Mouse (Mus musculus) midbrain, embryonic 10.5 days (tissue): ENCODE measurements at regions not wholly inside any gene's neighbourhood (a gene's known extent, or its start where the extent isn't known, plus 50 kb on each side); places are given as distances from the start of the nearest gene placed in this dataset.

Source experiments
- DNase-seq: peaks from one replicate; pipeline ENCODE4 v3.0.0-alpha.2; 2017; ENCODE audit warnings: low spot score
- H3K27ac ChIP-seq: fragments of 300-500 bp; sonication (generic); replicated peaks from 2 replicates; pipeline ENCODE4 v1.5.1; 2016; ENCODE audit warnings: mild to moderate bottlenecking
- H3K27me3 ChIP-seq: fragments of 300-500 bp; sonication (generic); 2 replicates; pipeline ENCODE4 v1.6.1; 2016; ENCODE audit warnings: low read depth, mild to moderate bottlenecking; ENCODE audit not compliant: poor library complexity, severe bottlenecking
- H3K36me3 ChIP-seq: fragments of 300-500 bp; sonication (generic); 2 replicates; pipeline ENCODE4 v1.6.1; 2016; ENCODE audit warnings: mild to moderate bottlenecking, moderate library complexity
- H3K4me1 ChIP-seq: fragments of 300-500 bp; sonication (generic); 2 replicates; pipeline ENCODE4 v1.6.1; 2016
- H3K4me3 ChIP-seq: fragments of 300-500 bp; sonication (generic); 2 replicates; pipeline ENCODE4 v1.5.1; 2016; ENCODE audit warnings: mild to moderate bottlenecking, moderate library complexity
- H3K9me3 ChIP-seq: fragments of 300-500 bp; sonication (generic); replicated peaks from 2 replicates; pipeline ENCODE4 v1.6.1; 2016; ENCODE audit warnings: mild to moderate bottlenecking
- WGBS: fragments of 180-500 bp; shearing (Covaris S2); methylation state at CpG from one replicate; pipeline ENCODE4 v1.1.7; 2016; 5-methylcytosine and 5-hydroxymethylcytosine counted together

- H3K27ac ChIP-seq = no peak overlapping the region
- H3K4me1 ChIP-seq = peaks cover 12% of the 10 kb centered on the region
- no peaks in the 10 kb centered on the region for H3K9me3 ChIP-seq
- DNase-seq = no peak
- H3K36me3 ChIP-seq = no peaks in the 10 kb centered on the region
- no peak overlapping the region for H3K4me3 ChIP-seq
- H3K27me3 ChIP-seq = no peaks in the 10 kb centered on the region
- WGBS = 79% methylated on average over 3 of the region's 3 CpGs
These were observed 201.6 kb downstream of the Klf6 start for GRCm38 (mm10) chr13:6062729-6063386.

DNA sequence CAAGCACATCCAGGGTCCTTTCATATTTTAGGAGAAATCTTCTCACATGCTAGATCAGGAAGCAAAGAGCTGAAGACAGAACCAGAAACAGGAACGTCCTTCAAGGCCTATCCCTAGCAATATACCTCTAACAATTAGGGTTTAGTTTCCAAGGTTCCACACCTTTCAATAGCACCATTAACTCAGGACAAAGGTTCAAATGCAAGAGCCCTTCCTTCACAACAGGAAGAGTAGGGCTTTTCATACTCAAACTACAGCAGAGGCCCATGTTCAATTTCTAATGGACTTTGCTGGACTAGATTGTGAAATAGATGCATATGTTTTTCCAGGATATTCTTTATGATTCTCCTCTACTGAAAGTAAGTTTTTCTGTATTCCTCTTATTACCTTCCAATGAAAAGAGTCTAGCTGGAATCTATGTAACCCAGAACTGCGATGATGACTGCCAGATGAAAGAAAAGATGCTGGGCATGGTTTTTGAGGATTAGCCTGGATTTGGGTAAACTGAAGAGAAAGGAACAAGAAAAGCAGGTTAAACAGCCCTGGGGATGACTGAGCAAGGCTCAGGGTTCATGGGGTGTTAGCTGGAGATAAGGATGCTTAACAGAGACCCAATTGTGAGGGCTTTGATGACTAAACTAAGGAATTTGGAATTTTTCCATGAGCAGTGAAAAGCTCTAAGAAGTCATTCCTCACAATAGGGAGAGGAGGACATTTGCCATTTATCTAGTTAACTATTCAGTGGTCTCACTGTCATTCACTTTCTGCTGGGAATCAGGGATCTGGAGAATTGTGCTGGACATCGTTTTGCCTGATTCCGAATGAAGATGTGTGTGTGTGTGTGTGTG, 215.9 kb downstream of the Klf6 start:
- DNase-seq = no peak
- H3K27me3 ChIP-seq = no peaks in the 10 kb centered on the region
- 79% methylated on average over 4 of the region's 4 CpGs for WGBS

DNA sequence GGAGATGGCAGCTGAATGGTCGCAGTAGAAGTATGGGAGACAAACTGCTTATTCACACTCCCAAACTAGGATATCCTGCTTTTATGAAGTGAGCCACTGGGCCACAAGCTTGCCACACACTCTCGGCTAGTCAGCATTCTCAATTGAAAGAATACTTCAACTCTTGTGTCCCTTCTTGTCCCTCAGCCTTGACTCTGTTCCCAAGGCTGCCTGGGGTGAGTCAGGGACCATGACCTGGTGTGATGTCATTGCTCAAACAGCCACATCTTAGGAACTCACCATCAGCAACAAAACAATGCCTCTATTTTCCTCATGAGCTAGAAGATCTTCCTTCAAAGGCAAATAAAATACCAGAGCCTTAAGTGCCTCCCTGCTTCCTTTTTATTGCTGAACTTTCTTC, 224.6 kb downstream of the Klf6 start:
- no peaks in the 10 kb centered on the region for H3K9me3 ChIP-seq
- no peak overlapping the region for H3K27ac ChIP-seq
- H3K4me1 ChIP-seq = no peaks in the 10 kb centered on the region
- no peak overlapping the region for H3K4me3 ChIP-seq
- no peaks in the 10 kb centered on the region for H3K27me3 ChIP-seq
- no peaks in the 10 kb centered on the region for H3K36me3 ChIP-seq
- DNase-seq = no peak
- WGBS = 77% methylated on average over 2 of the region's 2 CpGs

More for the DNA sequence above, 215.9 kb downstream of the Klf6 start:
- no peaks in the 10 kb centered on the region for H3K9me3 ChIP-seq
- H3K4me3 ChIP-seq = no peak overlapping the region
- H3K36me3 ChIP-seq = no peaks in the 10 kb centered on the region
- no peak overlapping the region for H3K27ac ChIP-seq
- no peaks in the 10 kb centered on the region for H3K4me1 ChIP-seq

DNA sequence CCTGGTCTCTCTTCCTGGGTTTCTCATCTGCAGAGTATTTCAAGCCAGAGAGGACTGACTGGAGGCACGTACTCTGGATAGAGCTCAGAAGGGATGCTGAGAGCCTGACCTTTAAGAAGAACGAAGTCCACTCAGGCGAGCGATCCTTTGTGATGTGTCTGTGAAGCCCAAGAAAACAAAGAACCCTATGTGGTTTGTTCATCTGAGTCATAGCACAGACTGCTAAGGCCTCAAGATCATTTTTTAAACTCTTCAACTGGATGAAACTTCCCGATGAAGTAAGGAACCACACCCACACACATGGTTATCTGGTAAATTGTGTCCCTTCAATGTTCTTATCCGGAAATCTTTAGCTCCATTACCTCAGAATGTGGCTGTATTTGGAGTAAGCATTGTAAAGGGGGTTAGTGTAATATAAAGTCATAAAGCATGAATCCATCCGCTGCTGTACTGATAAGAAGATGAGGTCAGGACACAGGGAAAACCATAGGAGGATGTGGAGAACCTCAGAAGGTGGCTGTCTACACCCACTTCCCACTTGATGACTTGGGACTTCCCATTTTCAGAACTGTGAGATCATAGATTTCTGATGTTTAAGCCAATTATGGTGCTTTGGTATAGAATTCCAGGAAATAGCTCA, 247.9 kb downstream of the Klf6 start:
- no peak overlapping the region for H3K27ac ChIP-seq
- no peaks in the 10 kb centered on the region for H3K36me3 ChIP-seq
- H3K27me3 ChIP-seq = no peaks in the 10 kb centered on the region
- no peak for DNase-seq
- no peaks in the 10 kb centered on the region for H3K4me1 ChIP-seq
- H3K4me3 ChIP-seq = no peak overlapping the region
- 86% methylated on average over 7 of the region's 7 CpGs for WGBS
- H3K9me3 ChIP-seq = no peaks in the 10 kb centered on the region

- DNase-seq = no peak
- H3K4me1 ChIP-seq = no peaks in the 10 kb centered on the region
- H3K27ac ChIP-seq = no peak overlapping the region
- no peaks in the 10 kb centered on the region for H3K36me3 ChIP-seq
- H3K27me3 ChIP-seq = no peaks in the 10 kb centered on the region
- WGBS = 85% methylated on average over 1 of the region's 1 CpGs
- no peaks in the 10 kb centered on the region for H3K9me3 ChIP-seq
- no peak overlapping the region for H3K4me3 ChIP-seq
These were observed 258.4 kb downstream of the Klf6 start for GRCm38 (mm10) chr13:6119703-6120102.

DNA sequence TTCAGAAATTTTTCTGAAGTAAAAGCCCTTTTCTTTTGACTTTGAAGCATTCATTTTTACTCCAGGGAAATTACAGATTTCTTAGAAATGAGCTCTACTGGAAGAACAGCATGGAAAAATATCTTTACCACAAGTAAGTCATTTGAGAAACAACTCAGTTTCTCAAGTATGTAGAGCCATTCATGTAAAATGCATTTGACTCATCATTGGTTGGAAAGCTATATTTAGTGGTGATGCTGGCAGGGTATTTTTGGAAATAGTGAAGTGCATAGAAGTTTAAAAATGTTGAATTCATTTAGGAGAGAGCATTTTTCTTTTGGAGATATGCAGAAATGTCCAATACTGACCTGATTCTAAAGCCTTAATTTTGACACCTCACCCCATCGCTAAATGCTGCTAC, 266.0 kb downstream of the Klf6 start:
- no peak overlapping the region for H3K4me3 ChIP-seq
- H3K36me3 ChIP-seq = no peaks in the 10 kb centered on the region
- 89% methylated on average over 1 of the region's 1 CpGs for WGBS
- H3K4me1 ChIP-seq = no peaks in the 10 kb centered on the region
- no peaks in the 10 kb centered on the region for H3K27me3 ChIP-seq
- H3K27ac ChIP-seq = no peak overlapping the region
- H3K9me3 ChIP-seq = no peaks in the 10 kb centered on the region
- no peak for DNase-seq

GRCm38 (mm10) chr13:6128903-6129302, 267.6 kb downstream of the Klf6 start:
- no peaks in the 10 kb centered on the region for H3K4me1 ChIP-seq
- no peak overlapping the region for H3K4me3 ChIP-seq
- no peaks in the 10 kb centered on the region for H3K27me3 ChIP-seq
- DNase-seq = no peak
- H3K9me3 ChIP-seq = no peaks in the 10 kb centered on the region
- no peaks in the 10 kb centered on the region for H3K36me3 ChIP-seq
- H3K27ac ChIP-seq = no peak overlapping the region
- WGBS = 80% methylated on average over 1 of the region's 1 CpGs

DNA sequence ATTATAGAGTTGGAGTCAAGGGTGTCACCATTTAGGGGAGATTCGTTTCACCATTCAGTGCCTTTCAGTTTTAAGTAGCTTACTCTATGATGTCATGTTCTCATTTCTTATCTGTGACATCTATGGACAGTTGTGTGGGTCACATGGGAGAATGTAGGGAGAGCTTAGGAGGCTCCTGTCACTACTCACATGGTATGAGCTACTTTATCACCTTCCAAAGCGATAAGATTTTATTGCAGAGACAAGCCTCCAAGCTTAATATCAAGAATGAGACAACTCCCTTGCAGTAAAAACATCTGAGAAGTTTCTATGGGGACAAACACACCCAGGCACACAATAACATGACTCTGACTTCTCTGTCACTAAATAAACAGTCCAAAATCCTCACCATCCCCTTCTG, 270.1 kb downstream of the Klf6 start:
- no peaks in the 10 kb centered on the region for H3K9me3 ChIP-seq

GRCm38 (mm10) chr13:6137170-6137569, 275.9 kb downstream of the Klf6 start:
- H3K27me3 ChIP-seq = no peaks in the 10 kb centered on the region
- no peak overlapping the region for H3K4me3 ChIP-seq
- H3K27ac ChIP-seq = no peak overlapping the region
- no peak for DNase-seq
- WGBS = 21% methylated on average over 4 of the region's 4 CpGs
- H3K4me1 ChIP-seq = peaks cover 11% of the 10 kb centered on the region
- no peaks in the 10 kb centered on the region for H3K9me3 ChIP-seq
- no peaks in the 10 kb centered on the region for H3K36me3 ChIP-seq

More for the DNA sequence above, 270.1 kb downstream of the Klf6 start:
- Histone ChIP-seq H3K36me3 (no peaks in the 10 kb centered on the region), H3K4me3 (no peak overlapping the region), H3K4me1 (no peaks in the 10 kb centered on the region), H3K27me3 (no peaks in the 10 kb centered on the region), H3K27ac (no peak overlapping the region)
- 85% methylated on average over 2 of the region's 2 CpGs for WGBS
- DNase-seq = no peak

- no peaks in the 10 kb centered on the region for H3K36me3 ChIP-seq
- no peaks in the 10 kb centered on the region for H3K27me3 ChIP-seq
- no peak overlapping the region for H3K27ac ChIP-seq
- WGBS = 92% methylated on average over 2 of the region's 2 CpGs
- H3K4me3 ChIP-seq = no peak overlapping the region
- no peaks in the 10 kb centered on the region for H3K9me3 ChIP-seq
- peaks cover 2% of the 10 kb centered on the region; the same call in 1 of the 2 replicates for H3K4me1 ChIP-seq
- no peak for DNase-seq
These were observed 281.5 kb downstream of the Klf6 start for GRCm38 (mm10) chr13:6142771-6143170.

DNA sequence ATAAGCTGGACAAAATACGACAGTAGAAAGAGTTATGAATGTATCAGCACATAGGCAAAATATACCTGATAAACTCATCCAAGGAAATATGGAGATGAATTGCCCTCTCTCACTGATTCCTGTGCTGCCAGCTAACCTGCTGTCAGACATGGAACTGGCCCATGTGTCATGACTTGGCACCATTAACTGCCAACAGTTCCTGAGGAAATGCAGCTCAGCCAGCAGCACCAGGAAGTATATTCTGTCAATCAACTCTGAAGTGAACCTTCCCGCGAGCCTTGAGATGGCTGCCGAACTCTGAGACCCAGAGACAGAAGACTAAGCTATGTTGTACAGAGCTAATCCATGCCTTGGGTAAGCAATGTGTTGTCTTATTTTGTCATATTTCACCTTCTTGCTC, 292.4 kb downstream of the Klf6 start:
- Histone ChIP-seq H3K4me1 (peaks cover 19% of the 10 kb centered on the region), H3K36me3 (no peaks in the 10 kb centered on the region), H3K27me3 (no peaks in the 10 kb centered on the region), H3K9me3 (no peaks in the 10 kb centered on the region), H3K27ac (no peak overlapping the region), H3K4me3 (no peak overlapping the region)
- 90% methylated on average over 4 of the region's 4 CpGs for WGBS
- DNase-seq = no peak

DNA sequence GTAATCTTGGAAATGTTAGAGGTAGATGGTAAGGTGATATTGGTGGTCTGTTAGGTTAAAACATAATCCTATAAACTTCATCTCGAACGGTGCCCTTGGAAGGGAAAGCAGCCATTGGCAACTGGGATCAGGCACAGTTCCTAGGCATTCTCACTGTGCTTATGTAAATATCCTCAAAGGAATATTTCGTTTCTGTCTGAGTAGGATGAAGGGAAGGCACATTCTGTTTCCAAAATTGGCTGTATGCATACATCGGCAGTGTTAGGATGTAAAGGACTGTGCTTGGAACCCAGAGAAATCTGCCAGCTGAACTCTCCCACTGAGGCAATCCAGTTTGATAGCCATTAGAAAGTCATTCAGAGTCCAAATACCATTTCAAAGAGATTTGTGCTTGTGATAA, 294.9 kb downstream of the Klf6 start:
- Histone ChIP-seq H3K36me3 (no peaks in the 10 kb centered on the region), H3K4me3 (no peak overlapping the region), H3K27ac (no peak overlapping the region), H3K4me1 (peaks cover 30% of the 10 kb centered on the region), H3K27me3 (no peaks in the 10 kb centered on the region), H3K9me3 (no peaks in the 10 kb centered on the region)
- 88% methylated on average over 4 of the region's 4 CpGs for WGBS
- DNase-seq = no peak

GRCm38 (mm10) chr13:6157029-6157428, 295.7 kb downstream of the Klf6 start:
- WGBS = 45% methylated on average over 3 of the region's 3 CpGs
- no peak overlapping the region for H3K4me3 ChIP-seq
- no peaks in the 10 kb centered on the region for H3K36me3 ChIP-seq
- no peaks in the 10 kb centered on the region for H3K27me3 ChIP-seq
- H3K4me1 ChIP-seq = peaks cover 30% of the 10 kb centered on the region
- H3K27ac ChIP-seq = no peak overlapping the region
- DNase-seq = no peak
- no peaks in the 10 kb centered on the region for H3K9me3 ChIP-seq
